13 mouse cellular contexts compared by ENCODE assay signal in genomic region chr10:62401641-62402111, GRCm38 (mm10). TPM values are rescaled to one million over a fixed set of nuclear protein-coding genes. Genes with fewer than 3 reads are reported as not detected.
DNase-seq lines count a peak whose midpoint lies in the region; ATAC-seq and TF ChIP-seq lines count a peak whose summit lies in the region.
"Had no signal": no experiment of that assay in that cellular context is flagged by ENCODE, and none has a peak within 500 bp of the region (broad histone marks: within the 10 kb centered on the region; RNA-seq: fewer than 3 reads in every experiment).

No protein-coding gene starts in this region.

- H3K4me3 ChIP-seq in heart, embryonic 11.5 days (ENCODE audit: low read depth, low read length) = no peak overlapping the region
- no peak overlapping the region for H3K4me3 ChIP-seq in cerebellum, adult 2 months (replicated peaks; ENCODE audit: insufficient read depth, low read depth, low read length)
- H3K4me3 ChIP-seq: heart, embryonic 13.5 days; liver, embryonic 13.5 days had no signal

- TF ChIP-seq POLR2A in cerebellum, adult 2 months (IDR thresholded peaks at IDR 0.05; ENCODE audit: borderline replicate concordance, insufficient read depth, low read length) = no peak

- H3K27me3 ChIP-seq in heart, embryonic 11.5 days (ENCODE audit: control insufficient read depth, insufficient read depth, low read length) = 0 out of 2 replicates have a peak, but pooled peaks cover 6% of the 10 kb centered on the region
- no peaks in the 10 kb centered on the region for H3K27me3 ChIP-seq in cerebellum, adult 2 months (ENCODE audit: control insufficient read depth, insufficient read depth, low read length)

- H3K4me1 ChIP-seq in heart, embryonic 11.5 days (ENCODE audit: control insufficient read depth, insufficient read depth, low read length) = no peaks in the 10 kb centered on the region
- H3K4me1 ChIP-seq in cerebellum, adult 2 months (ENCODE audit: control insufficient read depth, insufficient read depth, low read length) = peaks cover 3% of the 10 kb centered on the region; the same call in 1 of the 2 replicates
- H3K4me1 ChIP-seq: liver, embryonic 13.5 days had no signal

- ATAC-seq in heart, embryonic 11.5 days (replicated peaks; ENCODE audit: insufficient number of reproducible peaks, low FRiP score, low TSS enrichment) = no peak
- ATAC-seq in activated CD4-positive, CD25-positive, alpha-beta regulatory T cell, adult 4 months = no peak
- no peak for ATAC-seq in CD4-positive, CD25-positive, alpha-beta regulatory T cell, adult 4 months

- H3K4me2 ChIP-seq in heart, embryonic 11.5 days = no peak overlapping the region
- H3K4me2 ChIP-seq: heart, embryonic 13.5 days; liver, embryonic 13.5 days had no signal

- H3K9ac ChIP-seq in heart, embryonic 11.5 days (ENCODE audit: low read depth, low read length) = no peak overlapping the region
- H3K9ac ChIP-seq: heart, embryonic 13.5 days; liver, embryonic 13.5 days had no signal

- WGBS in heart, embryonic 11.5 days (ENCODE audit: insufficient replicate concordance) = 77% methylated on average over 19 of the region's 19 CpGs
- 11% methylated on average over 19 of the region's 19 CpGs for WGBS in cerebellum, adult 2 months

- H3K36me3 ChIP-seq in heart, embryonic 11.5 days (ENCODE audit: control insufficient read depth, insufficient read depth, low read length) = no peaks in the 10 kb centered on the region
- H3K36me3 ChIP-seq: heart, embryonic 13.5 days; liver, embryonic 13.5 days had no signal

- no peaks in the 10 kb centered on the region for H3K9me3 ChIP-seq in heart, embryonic 11.5 days (replicated peaks; ENCODE audit: control insufficient read depth, low read length)
- H3K9me3 ChIP-seq: heart, embryonic 13.5 days; liver, embryonic 13.5 days had no signal

- peak; percentile 60 to 63 for DNase-seq in heart, adult 18-20 months
- DNase-seq in 3T3-L1 (ENCODE audit: low read depth, low spot score) = peak; percentile 6
- peak; percentile 43 to 63 for DNase-seq in cerebellum, adult 2 months
- peak; percentile 43 to 63 for DNase-seq in heart, adult 9 months (ENCODE audit: low spot score in 2 of 2)
- no peak for DNase-seq in ovary, postnatal 36 days (ENCODE audit: low spot score)
- DNase-seq: kidney, postnatal 36 days; liver, embryonic 13.5 days; midbrain, embryonic 14.5 days; thymus, adult 2 months had no signal

- no peak for TF ChIP-seq CTCF in cerebellum, adult 2 months (IDR thresholded peaks at IDR 0.05; ENCODE audit: borderline replicate concordance, insufficient read depth, low read depth, low read length)

- no peak overlapping the region for H3K27ac ChIP-seq in heart, embryonic 11.5 days (ENCODE audit: low read depth, low read length)
- no peak overlapping the region for H3K27ac ChIP-seq in cerebellum, adult 2 months (ENCODE audit: insufficient read depth, low read length)
- H3K27ac ChIP-seq: heart, embryonic 13.5 days; liver, embryonic 13.5 days had no signal

RNA-seq across cellular contexts. Expression of gene Hkdc1, which starts 20.6 kb away (rescaled TPM):
- total RNA-seq in heart, adult 18-20 months (2021) = not detected
- polyA plus RNA-seq in heart, embryonic 11.5 days (2014; fragmentation: Nextera tagmentation; extraction: Ambion mirVana) = 0.49 and 0.57 TPM in 2 replicates
- polyA plus RNA-seq in cerebellum, adult 2 months (2012; rRNA removed) = 1.7 and 2.6 TPM in 2 replicates
- polyA plus RNA-seq in activated CD4-positive, CD25-positive, alpha-beta regulatory T cell, adult 4 months (2017; shearing (Covaris generic)) = under 1 TPM in 1 of 2 experiments, not detected in 1; 0.16 TPM
- not detected for polyA plus RNA-seq in CD4-positive, CD25-positive, alpha-beta regulatory T cell, adult 4 months (2017; shearing (Covaris generic))

RNA-seq across cellular contexts. Expression of gene Hk1, which starts 22.0 kb away (rescaled TPM):
- total RNA-seq in heart, adult 18-20 months (2021) = 100 to 1,000 TPM; 104 to 110 TPM
- 97.0 and 157 TPM in 2 replicates for polyA plus RNA-seq in heart, embryonic 11.5 days (2014; fragmentation: Nextera tagmentation; extraction: Ambion mirVana)
- polyA plus RNA-seq in cerebellum, adult 2 months (2012; rRNA removed) = 206 and 213 TPM in 2 replicates
- 10 to 100 TPM; 52.7 to 92.5 TPM for polyA plus RNA-seq in activated CD4-positive, CD25-positive, alpha-beta regulatory T cell, adult 4 months (2017; shearing (Covaris generic))
- 100 to 1,000 TPM in 1 of 2 experiments, 10 to 100 TPM in 1; 69.6 to 103 TPM for polyA plus RNA-seq in CD4-positive, CD25-positive, alpha-beta regulatory T cell, adult 4 months (2017; shearing (Covaris generic))

RNA-seq across cellular contexts. Expression of gene 4930507D05Rik, which starts 47.6 kb away (rescaled TPM):
- under 1 TPM; 0.21 to 0.37 TPM for total RNA-seq in heart, adult 18-20 months (2021)
- polyA plus RNA-seq in heart, embryonic 11.5 days (2014; fragmentation: Nextera tagmentation; extraction: Ambion mirVana) = 0.54 and 1.0 TPM in 2 replicates
- 0.49 and 0.70 TPM in 2 replicates for polyA plus RNA-seq in cerebellum, adult 2 months (2012; rRNA removed)
- polyA plus RNA-seq in activated CD4-positive, CD25-positive, alpha-beta regulatory T cell, adult 4 months (2017; shearing (Covaris generic)) = not detected
- not detected for polyA plus RNA-seq in CD4-positive, CD25-positive, alpha-beta regulatory T cell, adult 4 months (2017; shearing (Covaris generic))

RNA-seq across cellular contexts. Expression of gene Supv3l1, which starts 47.9 kb away (rescaled TPM):
- total RNA-seq in heart, adult 18-20 months (2021) = 10 to 100 TPM; 37.2 to 40.7 TPM
- 31.9 and 32.5 TPM in 2 replicates for polyA plus RNA-seq in heart, embryonic 11.5 days (2014; fragmentation: Nextera tagmentation; extraction: Ambion mirVana)
- polyA plus RNA-seq in cerebellum, adult 2 months (2012; rRNA removed) = 37.3 TPM in 2 replicates
- 1 to 10 TPM; 9.0 to 10.0 TPM for polyA plus RNA-seq in activated CD4-positive, CD25-positive, alpha-beta regulatory T cell, adult 4 months (2017; shearing (Covaris generic))
- polyA plus RNA-seq in CD4-positive, CD25-positive, alpha-beta regulatory T cell, adult 4 months (2017; shearing (Covaris generic)) = 10 to 100 TPM in 1 of 2 experiments, 1 to 10 TPM in 1; 8.4 to 11.7 TPM
